ENCODE assay signal across 9 mouse cellular contexts in the genomic region with DNA sequence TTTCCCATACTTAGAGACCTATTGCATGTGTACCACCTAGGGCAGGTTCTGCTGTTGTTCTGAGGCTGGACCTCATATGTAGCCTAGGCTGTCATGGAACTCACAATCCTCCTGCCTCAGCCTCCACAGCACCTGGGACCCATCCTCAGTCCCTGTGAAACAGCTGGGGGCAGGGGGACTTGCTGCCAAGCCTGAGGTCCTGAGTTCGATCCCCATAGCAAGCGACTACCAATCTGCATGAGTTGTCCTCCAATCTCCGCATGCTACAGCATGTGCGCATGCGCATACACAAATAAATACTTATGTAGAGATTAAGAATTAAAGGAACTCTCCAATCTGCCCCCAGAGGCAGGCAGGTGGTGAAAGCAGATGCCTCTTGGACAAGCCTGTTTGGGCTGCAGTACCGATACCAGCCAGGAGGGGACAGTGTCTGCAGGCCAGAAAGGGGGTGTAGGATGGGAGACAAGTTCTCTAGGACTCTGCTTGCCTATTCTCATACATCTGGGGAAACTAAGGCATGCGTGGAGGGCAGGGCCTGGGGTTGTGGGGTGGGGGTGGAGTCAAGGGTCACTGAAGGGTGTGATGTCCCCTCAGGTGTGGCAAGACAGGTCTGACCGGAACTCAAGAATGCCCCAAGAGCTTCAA. TPM values are rescaled to one million over a fixed set of nuclear protein-coding genes. Genes with fewer than 3 reads are reported as not detected.
A peak's percentile ranks its signal among the peaks of the same experiment; 100 is the strongest.
DNase-seq lines count a peak whose midpoint lies in the region; ATAC-seq and TF ChIP-seq lines count a peak whose summit lies in the region.
"Had no signal": no experiment of that assay in that cellular context is flagged by ENCODE, and none has a peak within 500 bp of the region (broad histone marks: within the 10 kb centered on the region; RNA-seq: fewer than 3 reads in every experiment).

No protein-coding gene starts in this region.

- H3K36me3 ChIP-seq in hindbrain, embryonic 10.5 days: no peaks in the 10 kb centered on the region
- H3K36me3 ChIP-seq in hindbrain, embryonic 14.5 days (replicated peaks; ENCODE audit: control insufficient read depth, insufficient read depth): no peaks in the 10 kb centered on the region
- no peaks in the 10 kb centered on the region for H3K36me3 ChIP-seq in hindbrain, postnatal 0 days (ENCODE audit: insufficient read depth, low read length)
- H3K36me3 ChIP-seq: liver, embryonic 15.5 days had no signal

- DNase-seq in hindbrain, embryonic 10.5 days (ENCODE audit: low spot score): peak; percentile 62
- DNase-seq in hindbrain, embryonic 14.5 days (ENCODE audit: low spot score): no peak
- peak; percentile 73 for DNase-seq in CD4-positive helper T cell, adult 2 months (ENCODE audit: low read depth, low spot score)
- peak; percentile 44 for DNase-seq in hindbrain, postnatal 0 days (ENCODE audit: low spot score)
- DNase-seq in lung, postnatal 4 days: peak; percentile 69 to 83
- peak; percentile 83 for DNase-seq in thymus, postnatal 14 days
- no peak for DNase-seq in layer of hippocampus, adult 11-12 months (ENCODE audit: low spot score)

- H3K4me3 ChIP-seq in hindbrain, embryonic 10.5 days: no peak overlapping the region
- H3K4me3 ChIP-seq in hindbrain, embryonic 14.5 days (replicated peaks; ENCODE audit: low read length): no peak overlapping the region
- no peak overlapping the region for H3K4me3 ChIP-seq in bone marrow, adult 2 months (replicated peaks; ENCODE audit: control insufficient read depth, low read depth, low read length)
- no peak overlapping the region for H3K4me3 ChIP-seq in hindbrain, postnatal 0 days (ENCODE audit: low read length)
- H3K4me3 ChIP-seq: liver, embryonic 15.5 days had no signal

- peaks cover 80% of the 10 kb centered on the region for H3K27me3 ChIP-seq in hindbrain, embryonic 10.5 days (ENCODE audit: insufficient read depth, poor library complexity, severe bottlenecking)
- peaks cover 50% of the 10 kb centered on the region for H3K27me3 ChIP-seq in hindbrain, embryonic 14.5 days (ENCODE audit: control insufficient read depth, insufficient read depth, low read length)
- H3K27me3 ChIP-seq in hindbrain, postnatal 0 days (ENCODE audit: insufficient read depth, low read length): peaks cover 6% of the 10 kb centered on the region; the same call in 1 of the 2 replicates

- no peaks in the 10 kb centered on the region for H3K9me3 ChIP-seq in hindbrain, embryonic 10.5 days
- no peaks in the 10 kb centered on the region for H3K9me3 ChIP-seq in hindbrain, embryonic 14.5 days (ENCODE audit: control insufficient read depth, low read length)
- no peaks in the 10 kb centered on the region for H3K9me3 ChIP-seq in hindbrain, postnatal 0 days (ENCODE audit: low read length)
- H3K9me3 ChIP-seq: liver, embryonic 15.5 days had no signal

- peaks cover 39% of the 10 kb centered on the region for H3K4me1 ChIP-seq in hindbrain, embryonic 10.5 days (replicated peaks)
- peaks cover 8% of the 10 kb centered on the region for H3K4me1 ChIP-seq in hindbrain, embryonic 14.5 days (replicated peaks; ENCODE audit: control insufficient read depth, insufficient read depth, low read length)
- H3K4me1 ChIP-seq in bone marrow, adult 2 months (ENCODE audit: control insufficient read depth, insufficient read depth, low read length): peaks cover 4% of the 10 kb centered on the region; the same call in 1 of the 2 replicates
- 0 out of 2 replicates have a peak, but pooled peaks cover 2% of the 10 kb centered on the region for H3K4me1 ChIP-seq in hindbrain, postnatal 0 days (ENCODE audit: insufficient read depth, low read length)

- no peak for ATAC-seq in hindbrain, embryonic 14.5 days (ENCODE audit: low FRiP score)
- no peak for ATAC-seq in hindbrain, postnatal 0 days

- H3K4me2 ChIP-seq in hindbrain, embryonic 14.5 days (replicated peaks): no peak overlapping the region
- no peak overlapping the region for H3K4me2 ChIP-seq in hindbrain, postnatal 0 days (ENCODE audit: low read depth, low read length)
- H3K4me2 ChIP-seq: liver, embryonic 15.5 days had no signal

- 59% methylated on average over 8 of the region's 8 CpGs for WGBS in hindbrain, embryonic 10.5 days
- WGBS in hindbrain, embryonic 14.5 days: 63% methylated on average over 8 of the region's 8 CpGs
- WGBS in bone marrow, adult 2 months: 66% methylated on average over 8 of the region's 8 CpGs
- WGBS in hindbrain, postnatal 0 days: 68% methylated on average over 8 of the region's 8 CpGs

- no peak for TF ChIP-seq POLR2A in bone marrow, adult 2 months (IDR thresholded peaks at IDR 0.05; ENCODE audit: borderline replicate concordance, control insufficient read depth, low read depth, low read length)

- no peak overlapping the region for H3K27ac ChIP-seq in hindbrain, embryonic 10.5 days
- no peak overlapping the region for H3K27ac ChIP-seq in hindbrain, embryonic 14.5 days
- no peak overlapping the region for H3K27ac ChIP-seq in bone marrow, adult 2 months (ENCODE audit: control insufficient read depth, insufficient read depth, low read depth, low read length, poor library complexity)
- no peak overlapping the region for H3K27ac ChIP-seq in hindbrain, postnatal 0 days
- H3K27ac ChIP-seq: liver, embryonic 15.5 days had no signal

- peak; percentile 91 for TF ChIP-seq CTCF in bone marrow, adult 2 months (IDR thresholded peaks at IDR 0.05; ENCODE audit: control insufficient read depth, insufficient read depth, low read length)
- peak; percentile 87 for TF ChIP-seq CTCF in hindbrain, postnatal 0 days (IDR thresholded peaks at IDR 0.05; ENCODE audit: low read depth)

- H3K9ac ChIP-seq in hindbrain, embryonic 14.5 days: no peak overlapping the region
- no peak overlapping the region for H3K9ac ChIP-seq in hindbrain, postnatal 0 days (replicated peaks; ENCODE audit: low read length)
- H3K9ac ChIP-seq: liver, embryonic 15.5 days had no signal

RNA-seq across cellular contexts. Expression of gene Tjp3, which starts 3.7 kb away (rescaled TPM):
- polyA plus RNA-seq in hindbrain, embryonic 10.5 days (2016; fragmentation: Nextera tagmentation; extraction: Ambion mirVana): 7.0 and 9.0 TPM in 2 replicates
- polyA plus RNA-seq in hindbrain, embryonic 14.5 days (2014; fragmentation: Nextera tagmentation; extraction: Ambion mirVana): 3.9 and 6.0 TPM in 2 replicates
- 3.0 and 3.4 TPM in 2 replicates for polyA plus RNA-seq in bone marrow, adult 2 months (2011; ENCODE audit: insufficient read depth, insufficient read length, low replicate concordance, missing spikeins)
- total RNA-seq in hindbrain, postnatal 0 days (2014; rRNA removed): 2.9 and 6.0 TPM in 2 replicates
- 3.9 and 5.2 TPM in 2 replicates for polyA plus RNA-seq in hindbrain, postnatal 0 days (2015; fragmentation: Nextera tagmentation; extraction: Ambion mirVana)

RNA-seq across cellular contexts. Expression of gene Pip5k1c, which starts 5.1 kb away (rescaled TPM):
- polyA plus RNA-seq in hindbrain, embryonic 10.5 days (2016; fragmentation: Nextera tagmentation; extraction: Ambion mirVana): 62.1 and 78.5 TPM in 2 replicates
- polyA plus RNA-seq in hindbrain, embryonic 14.5 days (2014; fragmentation: Nextera tagmentation; extraction: Ambion mirVana): 137 and 151 TPM in 2 replicates
- polyA plus RNA-seq in bone marrow, adult 2 months (2011; ENCODE audit: insufficient read depth, insufficient read length, low replicate concordance, missing spikeins): 31.2 and 62.2 TPM in 2 replicates
- total RNA-seq in hindbrain, postnatal 0 days (2014; rRNA removed): 223 and 242 TPM in 2 replicates
- polyA plus RNA-seq in hindbrain, postnatal 0 days (2015; fragmentation: Nextera tagmentation; extraction: Ambion mirVana): 97.4 and 108 TPM in 2 replicates

RNA-seq across cellular contexts. Expression of gene Apba3, which starts 20.9 kb away (rescaled TPM):
- 46.2 and 54.6 TPM in 2 replicates for polyA plus RNA-seq in hindbrain, embryonic 10.5 days (2016; fragmentation: Nextera tagmentation; extraction: Ambion mirVana)
- polyA plus RNA-seq in hindbrain, embryonic 14.5 days (2014; fragmentation: Nextera tagmentation; extraction: Ambion mirVana): 26.4 and 31.5 TPM in 2 replicates
- polyA plus RNA-seq in bone marrow, adult 2 months (2011; ENCODE audit: insufficient read depth, insufficient read length, low replicate concordance, missing spikeins): 14.6 and 32.8 TPM in 2 replicates
- 61.0 and 63.6 TPM in 2 replicates for total RNA-seq in hindbrain, postnatal 0 days (2014; rRNA removed)
- polyA plus RNA-seq in hindbrain, postnatal 0 days (2015; fragmentation: Nextera tagmentation; extraction: Ambion mirVana): 24.0 and 27.6 TPM in 2 replicates

RNA-seq across cellular contexts. Expression of gene Mrpl54, which starts 20.9 kb away (rescaled TPM):
- polyA plus RNA-seq in hindbrain, embryonic 10.5 days (2016; fragmentation: Nextera tagmentation; extraction: Ambion mirVana): 238 and 239 TPM in 2 replicates
- 136 and 142 TPM in 2 replicates for polyA plus RNA-seq in hindbrain, embryonic 14.5 days (2014; fragmentation: Nextera tagmentation; extraction: Ambion mirVana)
- 34.4 and 75.4 TPM in 2 replicates for polyA plus RNA-seq in bone marrow, adult 2 months (2011; ENCODE audit: insufficient read depth, insufficient read length, low replicate concordance, missing spikeins)
- 106 and 113 TPM in 2 replicates for total RNA-seq in hindbrain, postnatal 0 days (2014; rRNA removed)
- 159 and 170 TPM in 2 replicates for polyA plus RNA-seq in hindbrain, postnatal 0 days (2015; fragmentation: Nextera tagmentation; extraction: Ambion mirVana)

RNA-seq across cellular contexts. Expression of gene Cactin, which starts 33.3 kb away (rescaled TPM):
- 53.2 and 58.8 TPM in 2 replicates for polyA plus RNA-seq in hindbrain, embryonic 10.5 days (2016; fragmentation: Nextera tagmentation; extraction: Ambion mirVana)
- 18.7 and 20.6 TPM in 2 replicates for polyA plus RNA-seq in hindbrain, embryonic 14.5 days (2014; fragmentation: Nextera tagmentation; extraction: Ambion mirVana)
- polyA plus RNA-seq in bone marrow, adult 2 months (2011; ENCODE audit: insufficient read depth, insufficient read length, low replicate concordance, missing spikeins): 24.0 and 36.6 TPM in 2 replicates
- 24.3 and 46.2 TPM in 2 replicates for total RNA-seq in hindbrain, postnatal 0 days (2014; rRNA removed)
- polyA plus RNA-seq in hindbrain, postnatal 0 days (2015; fragmentation: Nextera tagmentation; extraction: Ambion mirVana): 19.6 and 20.2 TPM in 2 replicates

Comparison
In these comparisons a context has a peak if more than half of its experiments do, and no peak if none do; other contexts are left out.
1. DNase-seq: peak in hindbrain, embryonic 10.5 days (single experiment), CD4-positive helper T cell, adult 2 months (single experiment), hindbrain, postnatal 0 days (single experiment), lung, postnatal 4 days (2 of 2) and thymus, postnatal 14 days (single experiment); none in hindbrain, embryonic 14.5 days (single experiment) and layer of hippocampus, adult 11-12 months (single experiment).